Mouse (Mus musculus): ENCODE results near the gene Derl2. TPM values are rescaled to one million over a fixed set of nuclear protein-coding genes. Genes with fewer than 3 reads are reported as not detected.

Gene Derl2
- polyA plus RNA-seq, 1 experiment from 2014 or later: 46.7 TPM

- Histone ChIP-seq H3K36me3 (replicated peaks; ENCODE audit: insufficient read depth, low read length) (peaks cover 52% of the 10 kb centered on the region), H3K9me3 (ENCODE audit: low read length) (no peaks in the 10 kb centered on the region), H3K27me3 (ENCODE audit: insufficient read depth, low read length) (no peaks in the 10 kb centered on the region), H3K27ac (ENCODE audit: low read depth) (no peak overlapping the region), H3K9ac (replicated peaks) (no peak overlapping the region), H3K4me3 (ENCODE audit: low read depth, low read length) (no peak overlapping the region), H3K4me1 (ENCODE audit: insufficient read depth) (peaks cover under 1% of the 10 kb centered on the region), H3K4me2 (ENCODE audit: low read depth, low read length) (no peak overlapping the region)
- 67% methylated on average over 3 of the region's 3 CpGs for WGBS (ENCODE audit: insufficient replicate concordance)
- TF ChIP-seq CTCF (IDR thresholded peaks at IDR 0.05; ENCODE audit: low read depth): no peak
- ATAC-seq (no peak), DNase-seq (no peak)
These were observed 11.3 kb downstream of the Derl2 start for GRCm38 (mm10) chr11:71008321-71008720.

DNA sequence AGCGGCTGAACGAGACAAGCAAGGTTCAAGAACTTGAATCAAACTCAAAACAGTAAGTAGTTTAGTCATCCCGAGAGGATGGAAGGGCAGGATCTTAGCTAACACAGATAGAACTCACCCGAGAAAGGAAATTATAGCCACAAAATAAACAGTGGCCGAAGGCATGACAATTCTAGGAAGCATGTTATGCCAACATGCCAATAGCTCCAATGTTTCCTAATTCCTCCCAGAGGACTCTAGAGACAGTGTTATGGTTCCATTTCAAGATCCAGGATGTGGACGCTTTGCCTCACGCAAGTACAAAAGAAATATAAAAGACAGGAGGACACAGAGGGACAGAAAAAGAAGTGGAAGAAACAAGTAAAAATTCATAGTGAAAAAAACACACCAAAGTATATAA, 11.8 kb downstream of the Derl2 start:
- Histone ChIP-seq H3K4me1 (ENCODE audit: insufficient read depth) (peaks cover 5% of the 10 kb centered on the region), H3K4me3 (ENCODE audit: low read depth, low read length) (no peak overlapping the region), H3K9me3 (ENCODE audit: low read length) (no peaks in the 10 kb centered on the region), H3K9ac (replicated peaks) (no peak overlapping the region), H3K27me3 (ENCODE audit: insufficient read depth, low read length) (no peaks in the 10 kb centered on the region), H3K27ac (ENCODE audit: low read depth) (no peak overlapping the region), H3K36me3 (replicated peaks; ENCODE audit: insufficient read depth, low read length) (peaks cover 49% of the 10 kb centered on the region), H3K4me2 (ENCODE audit: low read depth, low read length) (no peak overlapping the region)
- TF ChIP-seq EP300 (IDR thresholded peaks at IDR 0.05; ENCODE audit: low read depth): no peak
- TF ChIP-seq CTCF (IDR thresholded peaks at IDR 0.05; ENCODE audit: low read depth): no peak
- DNase-seq: no peak
- 80% methylated on average over 7 of the region's 7 CpGs for WGBS (ENCODE audit: insufficient replicate concordance)
- ATAC-seq: no peak

- no peak for DNase-seq
- ATAC-seq: no peak
- peaks cover 42% of the 10 kb centered on the region for H3K36me3 ChIP-seq (replicated peaks; ENCODE audit: insufficient read depth, low read length)
These were observed 12.6 kb downstream of the Derl2 start for GRCm38 (mm10) chr11:71007026-71007425.

GRCm38 (mm10) chr11:71005046-71005445, 14.6 kb downstream of the Derl2 start:
- H3K27me3 ChIP-seq (ENCODE audit: insufficient read depth, low read length): no peaks in the 10 kb centered on the region
- ATAC-seq: no peak
- no peaks in the 10 kb centered on the region for H3K9me3 ChIP-seq (ENCODE audit: low read length)
- peak overlapping the region; percentile 86 for H3K4me3 ChIP-seq (ENCODE audit: low read depth, low read length)
- no peak for DNase-seq
- peaks cover 26% of the 10 kb centered on the region for H3K36me3 ChIP-seq (replicated peaks; ENCODE audit: insufficient read depth, low read length)
- 36% methylated on average over 5 of the region's 5 CpGs for WGBS (ENCODE audit: insufficient replicate concordance)
- peaks cover 11% of the 10 kb centered on the region for H3K4me1 ChIP-seq (ENCODE audit: insufficient read depth)
- no peak overlapping the region for H3K27ac ChIP-seq (ENCODE audit: low read depth)
- TF ChIP-seq EP300 (IDR thresholded peaks at IDR 0.05; ENCODE audit: low read depth) (no peak), CTCF (IDR thresholded peaks at IDR 0.05; ENCODE audit: low read depth) (no peak)
- peak overlapping the region; percentile 95 for H3K4me2 ChIP-seq (ENCODE audit: low read depth, low read length)
- H3K9ac ChIP-seq (replicated peaks): no peak overlapping the region

More at GRCm38 (mm10) chr11:71007026-71007425, 12.6 kb downstream of the Derl2 start:
- Histone ChIP-seq H3K9ac (replicated peaks) (no peak overlapping the region), H3K9me3 (ENCODE audit: low read length) (no peaks in the 10 kb centered on the region), H3K4me2 (ENCODE audit: low read depth, low read length) (no peak overlapping the region), H3K4me3 (ENCODE audit: low read depth, low read length) (no peak overlapping the region), H3K4me1 (ENCODE audit: insufficient read depth) (peaks cover 11% of the 10 kb centered on the region), H3K27me3 (ENCODE audit: insufficient read depth, low read length) (no peaks in the 10 kb centered on the region), H3K27ac (ENCODE audit: low read depth) (no peak overlapping the region)
- TF ChIP-seq EP300 (IDR thresholded peaks at IDR 0.05; ENCODE audit: low read depth) (no peak), CTCF (IDR thresholded peaks at IDR 0.05; ENCODE audit: low read depth) (no peak)
- WGBS (ENCODE audit: insufficient replicate concordance): 86% methylated on average over 6 of the region's 6 CpGs

- peak; percentile 47 for TF ChIP-seq CTCF (IDR thresholded peaks at IDR 0.05; ENCODE audit: low read depth)
- peak; percentile 57 for TF ChIP-seq EP300 (IDR thresholded peaks at IDR 0.05; ENCODE audit: low read depth)
- DNase-seq (peak; percentile 96), ATAC-seq (peak; percentile 97)
- no peaks in the 10 kb centered on the region for H3K9me3 ChIP-seq (ENCODE audit: low read length)
- peak within 1 kb of the TSS; percentile 86 for H3K4me3 ChIP-seq (ENCODE audit: low read depth, low read length)
- peaks cover 27% of the 10 kb centered on the region for H3K36me3 ChIP-seq (replicated peaks; ENCODE audit: insufficient read depth, low read length)
- H3K9ac ChIP-seq (replicated peaks): peak within 1 kb of the TSS; percentile 70
- 1% methylated on average over 35 of the region's 35 CpGs for WGBS (ENCODE audit: insufficient replicate concordance)
- peak within 1 kb of the TSS; percentile 95 for H3K4me2 ChIP-seq (ENCODE audit: low read depth, low read length)
- H3K27ac ChIP-seq (ENCODE audit: low read depth): peak within 1 kb of the TSS; percentile 73
- no peaks in the 10 kb centered on the region for H3K27me3 ChIP-seq (ENCODE audit: insufficient read depth, low read length)
- H3K4me1 ChIP-seq (ENCODE audit: insufficient read depth): peaks cover 11% of the 10 kb centered on the region
These were observed 15.3 kb downstream of the Derl2 start, which contains the start of gene Dhx33 for GRCm38 (mm10) chr11:71004316-71004773. Dhx33 (minus strand) TSS chr11:71004437.

DNA sequence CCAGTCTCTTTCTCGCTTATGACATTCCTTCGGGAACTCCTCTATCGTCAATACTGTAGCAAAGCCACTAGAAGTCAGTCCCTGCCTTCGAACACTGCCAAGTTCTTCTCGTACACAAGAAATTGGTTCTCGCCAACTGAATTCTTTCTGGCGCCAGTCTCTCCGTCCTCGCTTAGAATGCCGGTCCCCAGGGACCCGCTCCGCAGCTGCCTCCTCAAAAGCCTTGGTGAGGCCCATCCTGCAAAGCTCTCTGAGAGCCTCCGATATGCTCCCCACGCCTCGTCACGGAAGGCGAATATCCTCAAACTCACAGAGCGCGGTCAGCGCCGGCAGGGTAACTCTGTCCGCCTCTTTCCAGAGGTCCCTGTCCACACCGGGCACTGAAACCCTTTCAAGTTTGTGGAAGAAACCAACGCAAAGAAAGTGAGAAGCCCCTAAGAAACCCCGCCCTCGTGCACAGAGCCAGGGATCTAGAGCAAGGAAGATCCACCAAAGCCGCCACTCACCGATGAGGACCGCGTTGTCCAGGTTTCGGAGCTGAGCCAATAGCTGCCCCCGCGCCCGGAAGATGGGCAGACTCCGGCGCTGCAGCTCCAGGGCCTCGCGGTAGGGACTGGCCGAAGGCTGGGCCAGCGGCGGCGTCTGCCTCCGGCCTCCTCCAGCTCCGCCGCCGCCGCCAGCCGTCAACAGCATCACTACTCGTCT, 15.9 kb downstream of the Derl2 start:
- TF ChIP-seq CTCF (IDR thresholded peaks at IDR 0.05; ENCODE audit: low read depth) (no peak), EP300 (IDR thresholded peaks at IDR 0.05; ENCODE audit: low read depth) (no peak)
- DNase-seq: peak; percentile 49
- H3K9me3 ChIP-seq (ENCODE audit: low read length): no peaks in the 10 kb centered on the region
- peak overlapping the region; percentile 70 for H3K9ac ChIP-seq (replicated peaks)
- peaks cover 11% of the 10 kb centered on the region for H3K4me1 ChIP-seq (ENCODE audit: insufficient read depth)
- whole genome bisulfite sequencing (ENCODE audit: insufficient replicate concordance): under 1% methylated on average over 49 of the region's 49 CpGs
- H3K36me3 ChIP-seq (replicated peaks; ENCODE audit: insufficient read depth, low read length): peaks cover 28% of the 10 kb centered on the region
- H3K4me3 ChIP-seq (ENCODE audit: low read depth, low read length): peak overlapping the region; percentile 86
- ATAC-seq: peak; percentile 81
- no peaks in the 10 kb centered on the region for H3K27me3 ChIP-seq (ENCODE audit: insufficient read depth, low read length)
- peak overlapping the region; percentile 95 for H3K4me2 ChIP-seq (ENCODE audit: low read depth, low read length)
- peak overlapping the region; percentile 73 for H3K27ac ChIP-seq (ENCODE audit: low read depth)
